Mouse (Mus musculus): ENCODE data around the gene Spag4.

- TF ChIP-seq POLR2A (IDR thresholded peaks at IDR 0.05; ENCODE audit: extremely low read depth, insufficient read depth, low read length) (no peak), CTCF (IDR thresholded peaks at IDR 0.05; ENCODE audit: extremely low read depth, insufficient read depth, low read length) (no peak)
Measured at GRCm38 (mm10) chr2:156119566-156119965, 54.6 kb downstream of the Spag4 start.

Data from cortical plate, adult 2 months (tissue).